Mouse (Mus musculus): ENCODE measurements at regions not wholly inside any gene's neighbourhood (a gene's known extent, or its start where the extent isn't known, plus 50 kb on each side); places are given as distances from the start of the nearest gene placed in this dataset.

DNA sequence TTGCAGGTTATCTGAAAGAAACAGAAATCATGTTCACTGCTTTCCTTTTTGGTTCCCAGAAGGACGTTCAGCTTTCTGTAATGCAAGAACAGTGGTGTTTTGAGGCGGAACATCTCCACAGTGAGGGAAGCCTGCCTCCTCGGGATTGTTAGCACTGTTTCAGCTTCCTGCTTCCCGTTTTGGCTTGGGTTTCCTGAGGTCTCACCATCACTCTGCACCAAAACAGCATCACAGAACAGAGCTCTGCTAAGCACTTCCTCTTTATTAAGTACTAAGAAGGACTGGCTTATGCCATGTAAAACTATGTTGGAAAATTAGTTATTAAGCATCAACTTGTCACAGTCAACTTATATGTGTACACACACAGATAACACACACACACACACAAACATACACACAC lies 857.9 kb downstream of the Slc4a3 start:
- TF ChIP-seq CTCF (IDR thresholded peaks at IDR 0.05; ENCODE audit: extremely low read depth, insufficient read depth, insufficient read length, insufficient replicate concordance), result no peak
- no peak for TF ChIP-seq POLR2A (IDR thresholded peaks at IDR 0.05; ENCODE audit: low read depth, low read length)

Measured in spleen, adult 2 months (tissue).